ENCODE assay signal across 24 mouse cellular contexts in genomic region chr7:26781767-26782131, GRCm38 (mm10). TPM values are rescaled to one million over a fixed set of nuclear protein-coding genes. Genes with fewer than 3 reads are reported as not detected.
DNase-seq lines count a peak whose midpoint lies in the region; ATAC-seq lines count a peak whose summit lies in the region.
"Had no signal": no experiment of that assay in that cellular context is flagged by ENCODE, and none has a peak within 500 bp of the region (broad histone marks: within the 10 kb centered on the region; RNA-seq: fewer than 3 reads in every experiment).

No protein-coding gene starts in this region.

- no peaks in the 10 kb centered on the region for H3K36me3 ChIP-seq in midbrain, embryonic 10.5 days
- no peaks in the 10 kb centered on the region for H3K36me3 ChIP-seq in midbrain, embryonic 16.5 days (ENCODE audit: control insufficient read depth, insufficient read depth, low read length)
- H3K36me3 ChIP-seq in embryonic facial prominence, embryonic 10.5 days (replicated peaks), result no peaks in the 10 kb centered on the region
- no peaks in the 10 kb centered on the region for H3K36me3 ChIP-seq in liver, embryonic 13.5 days
- H3K36me3 ChIP-seq: embryonic facial prominence, embryonic 15.5 days; heart, embryonic 15.5 days; limb, embryonic 13.5 days had no signal

- intact Hi-C loops in heart, postnatal 14 days (cut with DNase I), result no loop called here

- peak; percentile 12 for DNase-seq in midbrain, embryonic 10.5 days (ENCODE audit: low spot score)
- DNase-seq in embryonic facial prominence, embryonic 10.5 days (ENCODE audit: low spot score), result peak; percentile 38
- DNase-seq in liver, embryonic 13.5 days, result no peak
- peak; percentile 40 for DNase-seq in yolk sac, embryonic 10.5 days (ENCODE audit: low spot score)
- DNase-seq in spleen, postnatal 14 days (ENCODE audit: low spot score in 2 of 2), result no peak
- DNase-seq in heart, postnatal 14 days, result no peak
- DNase-seq in spleen, postnatal 10 days (ENCODE audit: low spot score in 2 of 2), result no peak
- DNase-seq: adrenal gland, postnatal 25 days; cerebellum, adult 9-10 months; heart, adult 18-20 months; lung, postnatal 10 days; spleen, adult 18-20 months; thymus, adult 2 months had no signal

- no peak overlapping the region for H3K4me3 ChIP-seq in midbrain, embryonic 10.5 days
- no peak overlapping the region for H3K4me3 ChIP-seq in midbrain, embryonic 16.5 days (ENCODE audit: low read depth, low read length)
- no peak overlapping the region for H3K4me3 ChIP-seq in embryonic facial prominence, embryonic 10.5 days
- no peak overlapping the region for H3K4me3 ChIP-seq in liver, embryonic 13.5 days (replicated peaks)
- H3K4me3 ChIP-seq: embryonic facial prominence, embryonic 15.5 days; forebrain, embryonic 13.5 days; heart, embryonic 15.5 days; limb, embryonic 13.5 days; megakaryocyte, embryonic 14.5 days had no signal

- 29% methylated on average over 8 of the region's 8 CpGs for WGBS in midbrain, embryonic 10.5 days
- WGBS in midbrain, embryonic 16.5 days, result 39% methylated on average over 7 of the region's 8 CpGs
- 27% methylated on average over 7 of the region's 8 CpGs for WGBS in embryonic facial prominence, embryonic 10.5 days
- 31% methylated on average over 8 of the region's 8 CpGs for WGBS in liver, embryonic 13.5 days (ENCODE audit: insufficient replicate concordance)

- peaks cover 18% of the 10 kb centered on the region for H3K4me1 ChIP-seq in midbrain, embryonic 10.5 days
- 0 out of 2 replicates have a peak, but pooled peaks cover 2% of the 10 kb centered on the region for H3K4me1 ChIP-seq in midbrain, embryonic 16.5 days (ENCODE audit: control insufficient read depth, insufficient read depth, low read length)
- H3K4me1 ChIP-seq in embryonic facial prominence, embryonic 10.5 days, result no peaks in the 10 kb centered on the region
- no peaks in the 10 kb centered on the region for H3K4me1 ChIP-seq in liver, embryonic 13.5 days (replicated peaks)
- H3K4me1 ChIP-seq: embryonic facial prominence, embryonic 15.5 days; heart, embryonic 15.5 days; limb, embryonic 13.5 days; megakaryocyte, embryonic 14.5 days had no signal

- no peaks in the 10 kb centered on the region for H3K9me3 ChIP-seq in midbrain, embryonic 10.5 days (replicated peaks)
- H3K9me3 ChIP-seq in midbrain, embryonic 16.5 days (replicated peaks; ENCODE audit: control insufficient read depth, low read length, poor library complexity, severe bottlenecking), result no peaks in the 10 kb centered on the region
- no peaks in the 10 kb centered on the region for H3K9me3 ChIP-seq in embryonic facial prominence, embryonic 10.5 days
- no peaks in the 10 kb centered on the region for H3K9me3 ChIP-seq in liver, embryonic 13.5 days (replicated peaks)
- H3K9me3 ChIP-seq: embryonic facial prominence, embryonic 15.5 days; forebrain, embryonic 13.5 days; heart, embryonic 15.5 days; limb, embryonic 13.5 days had no signal

- H3K27ac ChIP-seq in midbrain, embryonic 10.5 days (replicated peaks), result 0 out of 2 replicates have a peak overlapping the region, but pooled peaks have one; percentile 33
- no peak overlapping the region for H3K27ac ChIP-seq in midbrain, embryonic 16.5 days (ENCODE audit: low read length)
- no peak overlapping the region for H3K27ac ChIP-seq in embryonic facial prominence, embryonic 10.5 days (replicated peaks)
- H3K27ac ChIP-seq in liver, embryonic 13.5 days, result no peak overlapping the region
- H3K27ac ChIP-seq: embryonic facial prominence, embryonic 15.5 days; forebrain, embryonic 13.5 days; heart, embryonic 15.5 days; limb, embryonic 13.5 days had no signal

- no peak for ATAC-seq in midbrain, embryonic 16.5 days
- peak; percentile 47; the same call in 1 of the 2 replicates for ATAC-seq in liver, embryonic 13.5 days (ENCODE audit: low read depth)
- ATAC-seq: forebrain, embryonic 13.5 days; hindbrain, embryonic 16.5 days had no signal

- H3K4me2 ChIP-seq in midbrain, embryonic 16.5 days (ENCODE audit: low read length), result no peak overlapping the region
- H3K4me2 ChIP-seq in liver, embryonic 13.5 days, result no peak overlapping the region
- H3K4me2 ChIP-seq: embryonic facial prominence, embryonic 15.5 days; heart, embryonic 15.5 days; limb, embryonic 13.5 days had no signal

- no peak overlapping the region for H3K9ac ChIP-seq in midbrain, embryonic 16.5 days (ENCODE audit: low read depth, low read length)
- no peak overlapping the region for H3K9ac ChIP-seq in liver, embryonic 13.5 days
- H3K9ac ChIP-seq: embryonic facial prominence, embryonic 15.5 days; forebrain, embryonic 13.5 days; heart, embryonic 15.5 days; limb, embryonic 13.5 days had no signal

- no peaks in the 10 kb centered on the region for H3K27me3 ChIP-seq in midbrain, embryonic 10.5 days (ENCODE audit: low read depth, poor library complexity, severe bottlenecking)
- H3K27me3 ChIP-seq in midbrain, embryonic 16.5 days (ENCODE audit: control insufficient read depth, insufficient read depth, low read depth, low read length), result no peaks in the 10 kb centered on the region
- no peaks in the 10 kb centered on the region for H3K27me3 ChIP-seq in embryonic facial prominence, embryonic 10.5 days (replicated peaks; ENCODE audit: low read depth, poor library complexity, severe bottlenecking)
- no peaks in the 10 kb centered on the region for H3K27me3 ChIP-seq in liver, embryonic 13.5 days
- H3K27me3 ChIP-seq: embryonic facial prominence, embryonic 15.5 days; forebrain, embryonic 13.5 days; heart, embryonic 15.5 days; limb, embryonic 13.5 days; megakaryocyte, embryonic 14.5 days had no signal

RNA-seq across cellular contexts. Expression of gene Cyp2b19, which starts 24.8 kb away (rescaled TPM):
- polyA plus RNA-seq in midbrain, embryonic 10.5 days (2016; fragmentation: Nextera tagmentation; extraction: Ambion mirVana), result not detected in 2 replicates
- polyA plus RNA-seq in midbrain, embryonic 16.5 days (2015; fragmentation: Nextera tagmentation; extraction: Ambion mirVana), result 0.93 and 1.0 TPM in 2 replicates
- 0.05 TPM in 1 of 2 replicates, not detected in the other for polyA plus RNA-seq in embryonic facial prominence, embryonic 10.5 days (2016; fragmentation: Nextera tagmentation; extraction: Ambion mirVana)
- polyA plus RNA-seq in liver, embryonic 13.5 days (2015; fragmentation: Nextera tagmentation; extraction: Ambion mirVana), result not detected in 2 replicates
- not detected for total RNA-seq in heart, postnatal 14 days (2021)
- total RNA-seq: adrenal gland, postnatal 25 days; heart, adult 18-20 months; MEL had no signal
- polyA plus RNA-seq: C2C12; heart, embryonic 15.5 days; kidney, embryonic 16.5 days; limb, embryonic 13.5 days had no signal

RNA-seq across cellular contexts. Expression of gene Cyp2g1, which starts 26.9 kb away (rescaled TPM):
- not detected in 2 replicates for polyA plus RNA-seq in midbrain, embryonic 10.5 days (2016; fragmentation: Nextera tagmentation; extraction: Ambion mirVana)
- polyA plus RNA-seq in midbrain, embryonic 16.5 days (2015; fragmentation: Nextera tagmentation; extraction: Ambion mirVana), result not detected in 2 replicates
- not detected in 2 replicates for polyA plus RNA-seq in embryonic facial prominence, embryonic 10.5 days (2016; fragmentation: Nextera tagmentation; extraction: Ambion mirVana)
- polyA plus RNA-seq in liver, embryonic 13.5 days (2015; fragmentation: Nextera tagmentation; extraction: Ambion mirVana), result not detected in 2 replicates
- not detected for total RNA-seq in heart, postnatal 14 days (2021)
- total RNA-seq: adrenal gland, postnatal 25 days; heart, adult 18-20 months; MEL had no signal
- polyA plus RNA-seq: C2C12; forebrain, embryonic 13.5 days; heart, embryonic 15.5 days; hindbrain, embryonic 16.5 days; kidney, embryonic 16.5 days; limb, embryonic 13.5 days; neural tube, embryonic 14.5 days had no signal

RNA-seq across cellular contexts. Expression of gene Cyp2a5, which starts 53.4 kb away (rescaled TPM):
- polyA plus RNA-seq in midbrain, embryonic 10.5 days (2016; fragmentation: Nextera tagmentation; extraction: Ambion mirVana), result 0.17 TPM in 1 of 2 replicates, not detected in the other
- polyA plus RNA-seq in midbrain, embryonic 16.5 days (2015; fragmentation: Nextera tagmentation; extraction: Ambion mirVana), result 0.88 and 1.0 TPM in 2 replicates
- polyA plus RNA-seq in embryonic facial prominence, embryonic 10.5 days (2016; fragmentation: Nextera tagmentation; extraction: Ambion mirVana), result not detected in 2 replicates
- 0.13 and 0.14 TPM in 2 replicates for polyA plus RNA-seq in liver, embryonic 13.5 days (2015; fragmentation: Nextera tagmentation; extraction: Ambion mirVana)
- 1 to 10 TPM in 1 of 2 experiments, under 1 TPM in 1; 0.29 to 5.8 TPM for total RNA-seq in heart, postnatal 14 days (2021)
- total RNA-seq: MEL had no signal
- polyA plus RNA-seq: C2C12; forebrain, embryonic 13.5 days; heart, embryonic 15.5 days; kidney, embryonic 16.5 days; limb, embryonic 13.5 days had no signal

Comparison
In these comparisons a context has a peak if more than half of its experiments do, and no peak if none do; other contexts are left out.
1. DNase-seq: peak in midbrain, embryonic 10.5 days (single experiment), embryonic facial prominence, embryonic 10.5 days (single experiment) and yolk sac, embryonic 10.5 days (single experiment); none in liver, embryonic 13.5 days (single experiment), spleen, postnatal 14 days (0 of 2), heart, postnatal 14 days (0 of 2) and spleen, postnatal 10 days (0 of 2).